24 mouse cellular contexts compared by ENCODE assay signal in the genomic region with DNA sequence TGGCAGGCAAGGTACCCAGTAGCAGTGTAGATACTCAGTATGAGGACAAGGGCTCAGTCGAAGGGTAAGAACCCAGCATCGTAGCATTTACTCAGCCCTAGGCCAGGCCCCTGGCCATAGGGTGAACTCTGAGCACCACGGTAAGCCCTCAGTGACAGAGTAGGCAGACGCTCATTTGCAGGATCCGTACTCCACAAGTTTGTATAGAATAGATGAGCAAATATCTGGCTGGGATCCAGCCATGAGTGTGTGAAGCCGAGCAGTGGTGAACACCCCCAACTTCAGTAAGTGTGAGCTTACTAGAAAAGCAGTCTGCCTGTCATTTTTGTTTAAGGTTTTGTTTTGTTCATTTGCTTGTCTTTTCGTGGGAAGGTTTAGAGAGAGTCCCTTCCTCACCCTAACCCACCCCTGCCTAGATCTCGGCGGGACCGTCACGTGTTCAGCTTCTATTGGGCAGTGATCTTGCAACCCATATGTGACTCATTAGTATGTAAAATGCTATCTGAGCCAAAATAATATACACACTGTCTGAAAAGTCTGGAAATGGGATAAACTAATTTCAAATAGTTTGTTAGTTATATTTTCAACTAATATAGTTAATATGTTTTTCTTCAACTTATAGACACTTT.
DNase-seq lines count a peak whose midpoint lies in the region; ATAC-seq and TF ChIP-seq lines count a peak whose summit lies in the region.
"Had no signal": no experiment of that assay in that cellular context is flagged by ENCODE, and none has a peak within 500 bp of the region (broad histone marks: within the 10 kb centered on the region; RNA-seq: fewer than 3 reads in every experiment).

No protein-coding gene starts in this region.

- no peaks in the 10 kb centered on the region for H3K27me3 ChIP-seq in intestine, embryonic 15.5 days (replicated peaks)
- H3K27me3 ChIP-seq in intestine, embryonic 16.5 days (replicated peaks; ENCODE audit: control insufficient read depth, insufficient read depth, low read length): no peaks in the 10 kb centered on the region
- H3K27me3 ChIP-seq in embryonic facial prominence, embryonic 12.5 days: no peaks in the 10 kb centered on the region
- H3K27me3 ChIP-seq: forebrain, embryonic 15.5 days; liver, embryonic 15.5 days had no signal

- H3K27ac ChIP-seq in intestine, embryonic 15.5 days: no peak overlapping the region
- H3K27ac ChIP-seq in intestine, embryonic 16.5 days (ENCODE audit: low read length): no peak overlapping the region
- H3K27ac ChIP-seq in embryonic facial prominence, embryonic 12.5 days: 0 out of 2 replicates have a peak overlapping the region, but pooled peaks have one; percentile 46
- H3K27ac ChIP-seq: forebrain, embryonic 15.5 days; hindbrain, embryonic 10.5 days; left cerebral cortex, adult 2 months; liver, embryonic 15.5 days had no signal

- no peak for TF ChIP-seq POLR2A in brain, embryonic 14.5 days (IDR thresholded peaks at IDR 0.05; ENCODE audit: borderline replicate concordance, extremely low read depth, insufficient read depth, insufficient read length, poor library complexity, severe bottlenecking)

- TF ChIP-seq CTCF in brain, embryonic 14.5 days (IDR thresholded peaks at IDR 0.05; ENCODE audit: borderline replicate concordance, extremely low read depth, insufficient read depth, insufficient read length): no peak

- no peak overlapping the region for H3K4me3 ChIP-seq in intestine, embryonic 15.5 days (replicated peaks)
- no peak overlapping the region for H3K4me3 ChIP-seq in intestine, embryonic 16.5 days (ENCODE audit: low read length)
- H3K4me3 ChIP-seq in embryonic facial prominence, embryonic 12.5 days: no peak overlapping the region
- H3K4me3 ChIP-seq: forebrain, embryonic 15.5 days; hindbrain, embryonic 10.5 days; left cerebral cortex, adult 2 months; liver, embryonic 15.5 days had no signal

- 0 out of 2 replicates have a peak, but pooled peaks have one; percentile 47 for ATAC-seq in intestine, embryonic 15.5 days
- ATAC-seq in intestine, embryonic 16.5 days: no peak
- no peak for ATAC-seq in embryonic facial prominence, embryonic 12.5 days (ENCODE audit: insufficient number of reproducible peaks, insufficient read depth, low FRiP score, low TSS enrichment)
- no peak for ATAC-seq in megakaryocyte, adult 5-6 weeks (ENCODE audit: poor library complexity, severe bottlenecking)
- ATAC-seq: activated CD4-positive, CD25-positive, alpha-beta regulatory T cell, adult 4 months; forebrain, embryonic 15.5 days; midbrain, embryonic 16.5 days had no signal

- H3K4me1 ChIP-seq in intestine, embryonic 15.5 days (replicated peaks): no peaks in the 10 kb centered on the region
- no peaks in the 10 kb centered on the region; the same call in 1 of the 2 replicates for H3K4me1 ChIP-seq in intestine, embryonic 16.5 days (ENCODE audit: control insufficient read depth, insufficient read depth, low read length)
- H3K4me1 ChIP-seq in embryonic facial prominence, embryonic 12.5 days: peaks cover 12% of the 10 kb centered on the region; the same call in 1 of the 2 replicates
- H3K4me1 ChIP-seq: forebrain, embryonic 15.5 days; liver, embryonic 15.5 days had no signal

- WGBS in intestine, embryonic 15.5 days: 58% methylated on average over 11 of the region's 11 CpGs
- 64% methylated on average over 11 of the region's 11 CpGs for WGBS in intestine, embryonic 16.5 days
- 63% methylated on average over 11 of the region's 11 CpGs for whole genome bisulfite sequencing in embryonic facial prominence, embryonic 12.5 days

- peak; percentile 9 to 27 for DNase-seq in lung, postnatal 4 days
- DNase-seq in lung, postnatal 14 days: no peak
- peak; percentile 18 for DNase-seq in brain, embryonic 14.5 days (ENCODE audit: low read depth)
- DNase-seq in urinary bladder, postnatal 25 days (ENCODE audit: low spot score): no peak
- DNase-seq: adrenal gland, adult 8-10 months; B cell, adult 2 months; cerebellum, adult 2 months; cerebellum, postnatal 25 days; gastrocnemius, postnatal 10 days; kidney, adult 8-10 months; kidney, postnatal 10 days; liver had no signal

- no peak overlapping the region for H3K9ac ChIP-seq in intestine, embryonic 15.5 days
- H3K9ac ChIP-seq in intestine, embryonic 16.5 days (ENCODE audit: low read depth, low read length): no peak overlapping the region
- no peak overlapping the region for H3K9ac ChIP-seq in embryonic facial prominence, embryonic 12.5 days
- H3K9ac ChIP-seq: forebrain, embryonic 15.5 days; liver, embryonic 15.5 days had no signal

- H3K4me2 ChIP-seq in intestine, embryonic 15.5 days (replicated peaks): no peak overlapping the region
- no peak overlapping the region for H3K4me2 ChIP-seq in intestine, embryonic 16.5 days (ENCODE audit: low read depth, low read length)
- no peak overlapping the region for H3K4me2 ChIP-seq in embryonic facial prominence, embryonic 12.5 days (replicated peaks)
- H3K4me2 ChIP-seq: forebrain, embryonic 15.5 days; heart, embryonic 11.5 days; liver, embryonic 15.5 days had no signal

- H3K36me3 ChIP-seq in intestine, embryonic 15.5 days: no peaks in the 10 kb centered on the region
- no peaks in the 10 kb centered on the region for H3K36me3 ChIP-seq in intestine, embryonic 16.5 days (ENCODE audit: control insufficient read depth, insufficient read depth, low read length)
- H3K36me3 ChIP-seq in embryonic facial prominence, embryonic 12.5 days: no peaks in the 10 kb centered on the region
- H3K36me3 ChIP-seq: forebrain, embryonic 15.5 days; G1E; hindbrain, embryonic 10.5 days; liver, embryonic 15.5 days had no signal

- H3K9me3 ChIP-seq in intestine, embryonic 15.5 days: no peaks in the 10 kb centered on the region
- H3K9me3 ChIP-seq in intestine, embryonic 16.5 days (ENCODE audit: control insufficient read depth, low read length): no peaks in the 10 kb centered on the region
- H3K9me3 ChIP-seq in embryonic facial prominence, embryonic 12.5 days: no peaks in the 10 kb centered on the region
- H3K9me3 ChIP-seq: forebrain, embryonic 15.5 days; G1E; hindbrain, embryonic 10.5 days; liver, embryonic 15.5 days had no signal

Comparison
In these comparisons a context has a peak if more than half of its experiments do, and no peak if none do; other contexts are left out.
1. DNase-seq: peak in lung, postnatal 4 days (2 of 2) and brain, embryonic 14.5 days (single experiment); none in lung, postnatal 14 days (single experiment) and urinary bladder, postnatal 25 days (single experiment).